Mouse (Mus musculus): Measurements from ENCODE around the gene Cdc5l. TPM values are rescaled to one million over a fixed set of nuclear protein-coding genes. Genes with fewer than 3 reads are reported as not detected.

The Cdc5l gene
- polyA plus RNA-seq, 1 experiment from 2014 or later: 47.4 TPM

GRCm38 (mm10) chr17:45470726-45471125 is 37.2 kb upstream of the Cdc5l start:
- ATAC-seq (replicated peaks; ENCODE audit: low FRiP score, low read depth) (no peak), DNase-seq (ENCODE audit: low spot score) (no peak)
- Histone ChIP-seq H3K9me3 (replicated peaks; ENCODE audit: low read length) (no peaks in the 10 kb centered on the region), H3K9ac (ENCODE audit: low read depth, low read length) (no peak overlapping the region), H3K27me3 (ENCODE audit: insufficient read depth, low read length) (no peaks in the 10 kb centered on the region), H3K27ac (no peak overlapping the region), H3K4me2 (ENCODE audit: low read length) (no peak overlapping the region), H3K4me1 (replicated peaks; ENCODE audit: insufficient read depth, low read length) (no peaks in the 10 kb centered on the region), H3K4me3 (replicated peaks; ENCODE audit: low read depth, low read length) (no peak overlapping the region), H3K36me3 (ENCODE audit: insufficient read depth, low read length) (no peaks in the 10 kb centered on the region)
- WGBS: 86% methylated on average over 7 of the region's 7 CpGs
- no peak for TF ChIP-seq CTCF (IDR thresholded peaks at IDR 0.05; ENCODE audit: low read depth)

- no peak for TF ChIP-seq CTCF (IDR thresholded peaks at IDR 0.05; ENCODE audit: low read depth)
- H3K4me1 ChIP-seq (replicated peaks; ENCODE audit: insufficient read depth, low read length): no peaks in the 10 kb centered on the region
- H3K4me2 ChIP-seq (ENCODE audit: low read length): no peak overlapping the region
- no peak overlapping the region for H3K9ac ChIP-seq (ENCODE audit: low read depth, low read length)
- WGBS: 80% methylated on average over 5 of the region's 5 CpGs
- DNase-seq (ENCODE audit: low spot score) (no peak), ATAC-seq (replicated peaks; ENCODE audit: low FRiP score, low read depth) (no peak)
- no peak overlapping the region for H3K27ac ChIP-seq
- no peak overlapping the region for H3K4me3 ChIP-seq (replicated peaks; ENCODE audit: low read depth, low read length)
- H3K27me3 ChIP-seq (ENCODE audit: insufficient read depth, low read length): no peaks in the 10 kb centered on the region
- H3K36me3 ChIP-seq (ENCODE audit: insufficient read depth, low read length): no peaks in the 10 kb centered on the region
- H3K9me3 ChIP-seq (replicated peaks; ENCODE audit: low read length): no peaks in the 10 kb centered on the region
Measured at GRCm38 (mm10) chr17:45468302-45468701, 34.8 kb upstream of the Cdc5l start.

GRCm38 (mm10) chr17:45466701-45467100 is 33.2 kb upstream of the Cdc5l start:
- Histone ChIP-seq H3K4me3 (replicated peaks; ENCODE audit: low read depth, low read length) (no peak overlapping the region), H3K4me2 (ENCODE audit: low read length) (no peak overlapping the region), H3K36me3 (ENCODE audit: insufficient read depth, low read length) (no peaks in the 10 kb centered on the region), H3K9ac (ENCODE audit: low read depth, low read length) (no peak overlapping the region), H3K27me3 (ENCODE audit: insufficient read depth, low read length) (no peaks in the 10 kb centered on the region), H3K4me1 (replicated peaks; ENCODE audit: insufficient read depth, low read length) (no peaks in the 10 kb centered on the region), H3K9me3 (replicated peaks; ENCODE audit: low read length) (no peaks in the 10 kb centered on the region), H3K27ac (no peak overlapping the region)
- ATAC-seq (replicated peaks; ENCODE audit: low FRiP score, low read depth) (no peak), DNase-seq (ENCODE audit: low spot score) (no peak)
- peak; percentile 10; the same call in 1 of the 2 replicates for TF ChIP-seq CTCF (IDR thresholded peaks at IDR 0.05; ENCODE audit: low read depth)
- 70% methylated on average over 2 of the region's 2 CpGs for WGBS

GRCm38 (mm10) chr17:45464255-45464654 is 30.7 kb upstream of the Cdc5l start:
- no peak overlapping the region for H3K4me3 ChIP-seq (replicated peaks; ENCODE audit: low read depth, low read length)
- H3K9ac ChIP-seq (ENCODE audit: low read depth, low read length): no peak overlapping the region
- ATAC-seq (replicated peaks; ENCODE audit: low FRiP score, low read depth) (no peak), DNase-seq (ENCODE audit: low spot score) (no peak)
- WGBS: 86% methylated on average over 9 of the region's 9 CpGs
- no peak overlapping the region for H3K27ac ChIP-seq
- no peaks in the 10 kb centered on the region for H3K4me1 ChIP-seq (replicated peaks; ENCODE audit: insufficient read depth, low read length)
- H3K9me3 ChIP-seq (replicated peaks; ENCODE audit: low read length): no peaks in the 10 kb centered on the region
- no peak overlapping the region for H3K4me2 ChIP-seq (ENCODE audit: low read length)
- H3K27me3 ChIP-seq (ENCODE audit: insufficient read depth, low read length): no peaks in the 10 kb centered on the region
- H3K36me3 ChIP-seq (ENCODE audit: insufficient read depth, low read length): no peaks in the 10 kb centered on the region
- TF ChIP-seq CTCF (IDR thresholded peaks at IDR 0.05; ENCODE audit: low read depth): no peak

- H3K9ac ChIP-seq (ENCODE audit: low read depth, low read length): no peak overlapping the region
- no peak overlapping the region for H3K4me2 ChIP-seq (ENCODE audit: low read length)
- H3K9me3 ChIP-seq (replicated peaks; ENCODE audit: low read length): no peaks in the 10 kb centered on the region
- WGBS: 90% methylated on average over 4 of the region's 4 CpGs
- ATAC-seq (replicated peaks; ENCODE audit: low FRiP score, low read depth) (no peak), DNase-seq (ENCODE audit: low spot score) (no peak)
- H3K27me3 ChIP-seq (ENCODE audit: insufficient read depth, low read length): no peaks in the 10 kb centered on the region
- H3K27ac ChIP-seq: no peak overlapping the region
- H3K4me3 ChIP-seq (replicated peaks; ENCODE audit: low read depth, low read length): no peak overlapping the region
- no peaks in the 10 kb centered on the region for H3K4me1 ChIP-seq (replicated peaks; ENCODE audit: insufficient read depth, low read length)
- no peak for TF ChIP-seq CTCF (IDR thresholded peaks at IDR 0.05; ENCODE audit: low read depth)
- H3K36me3 ChIP-seq (ENCODE audit: insufficient read depth, low read length): no peaks in the 10 kb centered on the region
Measured at GRCm38 (mm10) chr17:45462506-45462905, 29.0 kb upstream of the Cdc5l start.

GRCm38 (mm10) chr17:45459062-45459461 is 25.5 kb upstream of the Cdc5l start:
- Histone ChIP-seq H3K27me3 (ENCODE audit: insufficient read depth, low read length) (no peaks in the 10 kb centered on the region), H3K36me3 (ENCODE audit: insufficient read depth, low read length) (no peaks in the 10 kb centered on the region), H3K4me1 (replicated peaks; ENCODE audit: insufficient read depth, low read length) (no peaks in the 10 kb centered on the region), H3K4me3 (replicated peaks; ENCODE audit: low read depth, low read length) (no peak overlapping the region), H3K9me3 (replicated peaks; ENCODE audit: low read length) (no peaks in the 10 kb centered on the region), H3K9ac (ENCODE audit: low read depth, low read length) (no peak overlapping the region), H3K4me2 (ENCODE audit: low read length) (no peak overlapping the region), H3K27ac (no peak overlapping the region)
- ATAC-seq (replicated peaks; ENCODE audit: low FRiP score, low read depth) (no peak), DNase-seq (ENCODE audit: low spot score) (no peak)
- WGBS: 86% methylated on average over 8 of the region's 8 CpGs
- TF ChIP-seq CTCF (IDR thresholded peaks at IDR 0.05; ENCODE audit: low read depth): no peak

- no peak for TF ChIP-seq CTCF (IDR thresholded peaks at IDR 0.05; ENCODE audit: low read depth)
- no peak overlapping the region for H3K4me2 ChIP-seq (ENCODE audit: low read length)
- no peak for ATAC-seq (replicated peaks; ENCODE audit: low FRiP score, low read depth)
- H3K4me1 ChIP-seq (replicated peaks; ENCODE audit: insufficient read depth, low read length): no peaks in the 10 kb centered on the region
- H3K27ac ChIP-seq: no peak overlapping the region
- H3K4me3 ChIP-seq (replicated peaks; ENCODE audit: low read depth, low read length): no peak overlapping the region
- H3K27me3 ChIP-seq (ENCODE audit: insufficient read depth, low read length): no peaks in the 10 kb centered on the region
- no peaks in the 10 kb centered on the region for H3K9me3 ChIP-seq (replicated peaks; ENCODE audit: low read length)
- no peak for DNase-seq (ENCODE audit: low spot score)
- H3K36me3 ChIP-seq (ENCODE audit: insufficient read depth, low read length): no peaks in the 10 kb centered on the region
- H3K9ac ChIP-seq (ENCODE audit: low read depth, low read length): no peak overlapping the region
- WGBS: 86% methylated on average over 4 of the region's 4 CpGs
Measured at GRCm38 (mm10) chr17:45458516-45458915, 25.0 kb upstream of the Cdc5l start.
